Mouse (Mus musculus) spleen, adult 2 months (tissue): Measurements from ENCODE around the gene Exoc6b. TPM values are rescaled to one million over a fixed set of nuclear protein-coding genes. Genes with fewer than 3 reads are reported as not detected.

ENCODE experiments used
- DNase-seq, 2 experiments: peaks; one replicate each; pipeline versions ENCODE4 v3.0.0 to v3.0.0-alpha.2; 2012 to 2021; ENCODE audit warnings: low spot score in 2 of 2, low read depth in 1 of 2
- H3K27ac ChIP-seq: fragments of 200-500 bp; 2 replicates; pipeline ENCODE4 v1.5.1; 2012; ENCODE audit warnings: low read length, inconsistent platforms; ENCODE audit not compliant: insufficient read depth
- H3K27me3 ChIP-seq: fragments of 200-500 bp; 2 replicates; pipeline ENCODE4 v1.6.1; 2012; ENCODE audit warnings: mild to moderate bottlenecking, moderate library complexity, low read length, inconsistent platforms; ENCODE audit not compliant: control insufficient read depth, insufficient read depth
- H3K36me3 ChIP-seq: fragments of 200-500 bp; 2 replicates; pipeline ENCODE4 v1.6.1; 2012; ENCODE audit warnings: mild to moderate bottlenecking, low read length, inconsistent platforms; ENCODE audit not compliant: control insufficient read depth, insufficient read depth
- H3K4me1 ChIP-seq: fragments of 200-500 bp; 2 replicates; pipeline ENCODE4 v1.6.1; 2011; ENCODE audit warnings: inconsistent platforms; ENCODE audit not compliant: control insufficient read depth, insufficient read depth, insufficient read length
- H3K4me3 ChIP-seq: fragments of 200-500 bp; 2 replicates; pipeline ENCODE4 v1.5.1; 2011; ENCODE audit warnings: mild to moderate bottlenecking, inconsistent platforms; ENCODE audit not compliant: insufficient read depth, insufficient read length; ENCODE audit errors: extremely low read depth
- CTCF ChIP-seq: fragments of 200-500 bp; IDR thresholded peaks from 2 replicates; pipeline ENCODE4 v1.5.1; 2011; ENCODE audit warnings: mild to moderate bottlenecking, inconsistent platforms; ENCODE audit not compliant: insufficient read depth, insufficient read length, insufficient replicate concordance; ENCODE audit errors: extremely low read depth
- POLR2A ChIP-seq: fragments of 200-500 bp; IDR thresholded peaks from 2 replicates; pipeline ENCODE4 v1.6.1; 2011; ENCODE audit warnings: low read depth, low read length, inconsistent platforms
- WGBS: fragments of 180-500 bp; shearing (Covaris S2); methylation state at CpG from one replicate; pipeline ENCODE4 v1.1.7; 2018; 5-methylcytosine and 5-hydroxymethylcytosine counted together
- polyA plus RNA-seq: library from polyadenylated mRNA; depleted of rRNA; stranded (reverse); fragments of >200 nt; gene quantifications from 2 replicates; pipeline ENCODE4 v1.2.3, GENCODE M21; 2012

Exoc6b gene
- polyA plus RNA-seq, 1 experiment: 3.1 TPM

DNA sequence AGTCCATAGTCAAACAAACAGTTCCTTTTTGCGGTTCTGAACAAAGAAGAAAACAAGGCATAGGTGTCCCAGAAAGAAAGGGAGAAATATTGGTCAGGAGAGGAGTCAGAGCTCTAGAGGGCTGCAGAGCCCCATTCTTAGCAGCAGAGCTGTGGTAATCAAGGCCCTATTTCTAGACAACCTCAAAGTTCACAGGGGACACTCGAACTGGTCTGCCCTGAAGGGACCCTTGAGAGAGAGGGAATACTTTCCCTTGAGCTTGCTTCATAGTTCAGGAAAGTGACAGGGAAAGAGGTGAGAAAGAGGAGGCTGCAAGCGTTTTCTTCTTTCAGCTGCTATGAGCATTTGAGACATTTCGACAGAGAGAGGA is 428.3 kb downstream of the Exoc6b start:
- no peak for DNase-seq
- Histone ChIP-seq H3K27me3 (no peaks in the 10 kb centered on the region), H3K36me3 (no peaks in the 10 kb centered on the region), H3K4me3 (no peak overlapping the region), H3K27ac (no peak overlapping the region), H3K4me1 (0 out of 2 replicates have a peak, but pooled peaks cover 4% of the 10 kb centered on the region)
- 34% methylated on average over 4 of the region's 4 CpGs for WGBS
- TF ChIP-seq POLR2A (no peak), CTCF (no peak)

DNA sequence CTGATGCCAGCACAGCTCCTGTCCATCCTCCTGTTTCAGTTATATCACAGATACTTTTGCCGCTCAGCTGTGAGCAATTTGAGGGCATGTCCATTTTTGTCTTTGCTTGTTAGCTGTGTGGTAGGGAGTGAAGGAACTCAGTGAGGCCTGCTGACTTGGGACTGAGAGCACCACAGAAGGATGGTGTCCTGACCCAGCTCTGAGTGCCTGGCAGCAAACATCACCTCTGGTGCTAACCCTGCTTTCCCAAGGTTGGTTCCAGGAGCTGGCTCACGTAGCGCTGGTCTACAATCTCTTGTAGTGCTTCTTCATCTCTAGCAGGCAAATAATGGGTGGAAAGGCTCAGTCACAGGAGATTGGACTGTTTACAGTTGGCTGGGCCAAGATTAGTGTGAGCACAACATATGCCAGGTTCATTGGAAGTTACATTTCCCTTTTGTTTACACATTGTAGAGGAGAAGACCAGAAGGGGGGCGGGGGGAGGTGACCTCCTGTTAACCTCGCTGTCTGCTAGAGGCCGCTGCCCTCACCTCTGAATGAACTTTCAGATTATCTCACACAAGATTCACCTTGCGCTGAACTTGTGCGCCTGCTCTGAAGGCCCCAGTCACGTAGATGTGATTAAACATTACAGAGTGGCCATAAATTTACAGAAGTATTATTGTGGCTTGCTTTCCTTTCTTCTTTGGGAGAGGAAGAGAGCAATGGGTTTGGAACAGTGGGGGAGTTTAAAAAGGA is 428.8 kb downstream of the Exoc6b start:
- TF ChIP-seq POLR2A (no peak), CTCF (no peak)
- Histone ChIP-seq H3K4me1 (0 out of 2 replicates have a peak, but pooled peaks cover 4% of the 10 kb centered on the region), H3K36me3 (no peaks in the 10 kb centered on the region), H3K27me3 (no peaks in the 10 kb centered on the region), H3K27ac (no peak overlapping the region), H3K4me3 (no peak overlapping the region)
- DNase-seq: no peak
- WGBS: 44% methylated on average over 9 of the region's 9 CpGs

DNA sequence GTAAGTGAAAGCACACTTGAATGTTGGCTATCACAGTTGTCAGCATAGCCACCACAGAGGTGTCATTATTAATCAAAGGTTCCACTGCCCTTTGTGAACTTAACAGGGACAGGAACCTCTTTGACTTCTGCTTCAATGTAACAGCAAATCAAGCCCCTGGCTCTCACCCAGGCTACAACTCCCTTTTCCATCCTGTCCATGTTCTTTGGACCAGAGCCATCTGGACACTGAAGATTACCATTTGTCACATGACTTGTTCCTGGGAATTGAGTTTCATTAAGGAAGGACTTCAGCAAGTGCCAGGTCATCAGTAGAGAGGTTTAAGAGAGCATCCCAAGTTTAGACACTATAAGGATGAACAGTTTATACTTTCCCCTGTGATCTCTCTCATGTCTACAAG is 431.1 kb downstream of the Exoc6b start:
- H3K36me3 ChIP-seq: no peaks in the 10 kb centered on the region
- no peaks in the 10 kb centered on the region for H3K27me3 ChIP-seq
- no peak for TF ChIP-seq POLR2A
- no peak for TF ChIP-seq CTCF
- 0 out of 2 replicates have a peak, but pooled peaks cover 4% of the 10 kb centered on the region for H3K4me1 ChIP-seq
- no peak overlapping the region for H3K27ac ChIP-seq
- H3K4me3 ChIP-seq: no peak overlapping the region
- DNase-seq: no peak

DNA sequence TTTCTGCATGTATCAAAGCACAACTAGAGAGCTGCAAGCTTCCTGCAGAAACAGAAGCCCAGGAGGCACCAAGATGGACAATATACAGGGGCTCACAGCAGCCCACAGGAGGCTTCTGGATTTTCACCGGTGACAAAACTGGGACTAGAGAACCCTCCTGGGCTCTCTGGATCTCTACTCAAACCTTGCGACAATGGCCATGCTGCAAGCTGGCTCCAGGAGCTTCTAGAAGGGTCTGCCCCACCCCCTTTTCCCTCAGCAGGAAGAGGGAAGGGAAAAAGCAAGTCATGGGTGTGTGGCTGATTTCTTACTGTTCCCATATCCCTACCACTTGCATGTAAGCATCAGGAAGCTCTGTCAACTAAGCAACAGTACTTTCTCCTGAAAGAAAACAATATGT is 437.7 kb downstream of the Exoc6b start:
- H3K27ac ChIP-seq: no peak overlapping the region
- 87% methylated on average over 2 of the region's 2 CpGs for WGBS
- no peak overlapping the region for H3K4me3 ChIP-seq
- no peaks in the 10 kb centered on the region for H3K36me3 ChIP-seq
- DNase-seq: no peak
- no peak for TF ChIP-seq CTCF
- TF ChIP-seq POLR2A: no peak
- no peaks in the 10 kb centered on the region for H3K4me1 ChIP-seq
- no peaks in the 10 kb centered on the region for H3K27me3 ChIP-seq

DNA sequence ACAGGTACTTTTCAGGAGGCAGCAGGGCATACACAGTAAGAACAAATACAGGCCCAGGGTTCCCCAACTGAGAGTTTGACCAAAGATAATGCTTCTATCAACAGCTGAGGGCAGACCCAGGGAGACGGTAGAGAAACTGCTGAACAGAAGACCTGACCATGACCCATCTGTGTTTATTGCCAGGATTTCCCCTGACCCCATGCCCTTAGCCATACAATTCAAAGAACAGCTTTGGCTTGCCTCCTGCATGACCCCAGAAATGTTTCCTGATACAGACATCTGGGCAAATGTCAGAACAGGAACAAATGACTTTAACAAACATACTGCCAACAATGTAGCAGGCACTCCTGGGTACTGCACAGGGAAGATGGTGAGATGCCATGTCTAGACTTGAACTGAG is 439.0 kb downstream of the Exoc6b start:
- WGBS: 66% methylated on average over 1 of the region's 1 CpGs
- Histone ChIP-seq H3K27ac (no peak overlapping the region), H3K4me1 (no peaks in the 10 kb centered on the region), H3K4me3 (no peak overlapping the region), H3K27me3 (no peaks in the 10 kb centered on the region), H3K36me3 (no peaks in the 10 kb centered on the region)
- no peak for DNase-seq
- TF ChIP-seq POLR2A: no peak
- no peak for TF ChIP-seq CTCF

DNA sequence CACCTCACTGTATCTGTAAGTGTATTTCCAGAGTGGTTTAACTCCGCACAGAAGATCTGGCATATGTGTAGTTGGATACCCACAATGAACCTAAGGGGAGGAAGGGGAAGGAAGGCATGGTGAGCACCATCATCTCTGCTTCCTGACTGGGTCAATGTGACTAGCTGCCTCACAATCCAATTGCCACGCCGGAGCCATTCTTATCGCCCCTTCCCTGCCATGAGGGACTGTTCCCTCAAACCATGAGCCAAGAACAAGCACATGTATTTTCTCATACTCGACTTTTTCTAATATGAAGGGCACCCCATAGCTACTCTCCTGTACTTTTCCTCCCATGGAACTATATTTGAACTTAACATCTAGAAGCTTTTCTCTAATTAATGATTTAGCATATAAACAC is 440.5 kb downstream of the Exoc6b start:
- Histone ChIP-seq H3K4me1 (no peaks in the 10 kb centered on the region), H3K27me3 (no peaks in the 10 kb centered on the region), H3K36me3 (no peaks in the 10 kb centered on the region), H3K4me3 (no peak overlapping the region), H3K27ac (no peak overlapping the region)
- TF ChIP-seq CTCF: no peak
- no peak for TF ChIP-seq POLR2A
- no peak for DNase-seq
- 84% methylated on average over 5 of the region's 5 CpGs for WGBS

DNA sequence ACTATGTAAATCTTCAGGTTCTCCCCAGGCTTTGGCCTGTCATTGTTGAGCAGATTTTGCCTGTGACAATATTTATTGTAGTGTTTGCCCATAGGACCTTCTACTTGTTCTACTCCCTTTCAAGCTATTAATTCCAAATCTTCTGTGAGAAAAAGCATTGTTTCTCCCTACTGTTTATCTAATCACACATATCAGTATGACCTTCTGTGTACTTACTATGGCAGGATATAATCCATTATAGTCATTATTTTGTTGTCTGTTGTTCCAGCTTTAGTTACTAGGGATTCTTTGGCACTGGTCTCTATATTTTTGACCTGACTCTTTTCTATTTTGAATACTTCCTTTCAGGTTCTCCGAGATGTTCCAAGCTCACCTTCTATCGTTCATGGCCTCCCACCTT is 442.9 kb downstream of the Exoc6b start:
- WGBS: 91% methylated on average over 2 of the region's 2 CpGs
- no peak overlapping the region for H3K4me3 ChIP-seq
- DNase-seq: no peak
- H3K4me1 ChIP-seq: peaks cover 2% of the 10 kb centered on the region; the same call in 1 of the 2 replicates
- H3K27ac ChIP-seq: no peak overlapping the region
- H3K27me3 ChIP-seq: no peaks in the 10 kb centered on the region
- TF ChIP-seq POLR2A (no peak), CTCF (no peak)
- no peaks in the 10 kb centered on the region for H3K36me3 ChIP-seq
